Mouse (Mus musculus): Measurements from ENCODE around the gene Nfat5.

- no peak for TF ChIP-seq CTCF (IDR thresholded peaks at IDR 0.05; ENCODE audit: borderline replicate concordance, extremely low read depth, insufficient read depth, insufficient read length)
- TF ChIP-seq POLR2A (IDR thresholded peaks at IDR 0.05; ENCODE audit: borderline replicate concordance, extremely low read depth, insufficient read depth, insufficient read length, poor library complexity, severe bottlenecking): no peak
Measured at GRCm38 (mm10) chr8:107251481-107252104, 41.7 kb upstream of the Nfat5 start.
